Mouse (Mus musculus) myocyte (in vitro differentiated cells): ENCODE data around the gene Cacna2d4. TPM values are rescaled to one million over a fixed set of nuclear protein-coding genes. Genes with fewer than 3 reads are reported as not detected.

Source experiments
- H3K27me3 ChIP-seq: one replicate; pipeline ENCODE4 v1.6.1; 2011; ENCODE audit not compliant: control insufficient read depth, insufficient read depth, insufficient read length
- H3K36me3 ChIP-seq: one replicate; pipeline ENCODE4 v1.6.1; 2011; ENCODE audit not compliant: control insufficient read depth, insufficient read depth
- H3K4me2 ChIP-seq: one replicate; pipeline ENCODE4 v1.6.1; 2011; ENCODE audit warnings: low read depth, control low read depth
- H3K4me3 ChIP-seq: one replicate; pipeline ENCODE4 v1.5.1; 2011; ENCODE audit warnings: mild to moderate bottlenecking, control low read depth, moderate library complexity
- H3K79me2 ChIP-seq: one replicate; pipeline ENCODE4 v1.6.1; 2011; ENCODE audit not compliant: control insufficient read depth, insufficient read depth
- H3ac ChIP-seq: one replicate; pipeline ENCODE4 v1.6.1; 2011; ENCODE audit not compliant: control insufficient read depth, insufficient read length
- CEBPB ChIP-seq: IDR thresholded peaks from 2 replicates; pipeline ENCODE4 v1.6.1; 2011; ENCODE audit warnings: mild to moderate bottlenecking, moderate library complexity; ENCODE audit not compliant: poor library complexity, insufficient read depth, severe bottlenecking
- E2F4 ChIP-seq: IDR thresholded peaks from one replicate; pipeline ENCODE4 v1.6.1; 2011; ENCODE audit warnings: mild to moderate bottlenecking, control low read depth, moderate library complexity; ENCODE audit not compliant: insufficient read depth
- MAX ChIP-seq: IDR thresholded peaks from one replicate; pipeline ENCODE4 v1.6.1; 2011; ENCODE audit warnings: low read depth, mild to moderate bottlenecking, control low read depth
- MYOD1 ChIP-seq, 3 experiments: IDR thresholded peaks; one replicate each; pipeline ENCODE4 v1.6.1; 2011; ENCODE audit warnings: control low read depth in 2 of 3, low read depth in 2 of 3, mild to moderate bottlenecking in 2 of 3, moderate library complexity in 1 of 3; ENCODE audit not compliant: insufficient read length in 2 of 3, control insufficient read depth in 1 of 3
- MYOG ChIP-seq, 3 experiments: IDR thresholded peaks; one replicate each; pipeline ENCODE4 v1.6.1; 2011; ENCODE audit warnings: control low read depth in 2 of 3, low read depth in 2 of 3, mild to moderate bottlenecking in 2 of 3; ENCODE audit not compliant: insufficient read length in 2 of 3, control insufficient read depth in 1 of 3, insufficient read depth in 1 of 3
- POLR2A ChIP-seq: IDR thresholded peaks from one replicate; pipeline ENCODE4 v1.6.1; 2011; ENCODE audit warnings: low read depth, mild to moderate bottlenecking, control low read depth, moderate library complexity; ENCODE audit not compliant: insufficient read length
- POLR2AphosphoS2 ChIP-seq: IDR thresholded peaks from one replicate; pipeline ENCODE4 v1.6.1; 2011; ENCODE audit warnings: low read depth, control low read depth; ENCODE audit not compliant: insufficient read length
- REST ChIP-seq: IDR thresholded peaks from one replicate; pipeline ENCODE4 v1.6.1; 2011; ENCODE audit warnings: mild to moderate bottlenecking, control low read depth, moderate library complexity; ENCODE audit not compliant: insufficient read depth, insufficient read length
- SRF ChIP-seq: IDR thresholded peaks from one replicate; pipeline ENCODE4 v1.6.1; 2011; ENCODE audit warnings: low read depth; ENCODE audit not compliant: control insufficient read depth, insufficient read length
- TCF12 ChIP-seq: IDR thresholded peaks from one replicate; pipeline ENCODE4 v1.6.1; 2011; ENCODE audit warnings: mild to moderate bottlenecking, control low read depth; ENCODE audit not compliant: poor library complexity, insufficient read depth, severe bottlenecking
- TCF3 ChIP-seq: IDR thresholded peaks from one replicate; pipeline ENCODE4 v1.6.1; 2011; ENCODE audit warnings: low read depth, control low read depth; ENCODE audit not compliant: insufficient read length
- USF1 ChIP-seq: IDR thresholded peaks from one replicate; pipeline ENCODE4 v1.6.1; 2011; ENCODE audit warnings: low read depth, mild to moderate bottlenecking, control low read depth, moderate library complexity
- polyA plus RNA-seq: library from polyadenylated mRNA; unstranded; fragments of >200 nt; fragmentation: generic; extraction: Trizol; gene quantifications from one replicate; pipeline ENCODE4 v1.2.1, GENCODE M21; 2012; ENCODE audit warnings: missing spikeins

Gene Cacna2d4
- polyA plus RNA-seq, 1 experiment = not detected

DNA sequence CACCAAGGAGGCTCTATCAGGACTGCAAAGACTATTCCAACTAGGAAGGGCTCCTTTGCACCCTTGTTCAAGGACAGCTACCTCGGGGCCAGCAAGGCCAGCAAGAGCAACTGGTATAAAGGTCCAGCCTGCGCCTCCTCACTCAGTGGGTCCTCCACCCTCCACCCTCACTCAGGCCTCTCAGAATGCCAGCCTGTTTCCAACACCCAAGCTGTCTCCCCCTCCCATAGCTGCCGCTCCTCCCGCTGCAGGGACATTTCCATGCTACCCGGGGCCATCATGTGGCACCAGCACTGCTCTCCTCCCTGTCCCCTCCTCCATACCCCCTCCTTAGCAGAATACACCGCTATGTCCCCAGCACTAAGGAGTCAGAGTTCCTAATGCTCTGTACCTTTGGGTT is 93.6 kb downstream of the Cacna2d4 start:
- no peak overlapping the region for H3K4me3 ChIP-seq
- no peak overlapping the region for H3ac ChIP-seq
- no peak for TF ChIP-seq POLR2AphosphoS2
- no peak for TF ChIP-seq MYOG (IDR thresholded peaks at IDR 0.05; ENCODE audit: control insufficient read depth in 1 of 3, insufficient read depth in 1 of 3, insufficient read length in 2 of 3, low read depth in 2 of 3)
- no peak for TF ChIP-seq USF1
- no peak for TF ChIP-seq MAX
- no peak for TF ChIP-seq CEBPB
- no peak for TF ChIP-seq REST
- no peak for TF ChIP-seq E2F4
- no peak for TF ChIP-seq TCF3
- TF ChIP-seq MYOD1 (IDR thresholded peaks at IDR 0.05; ENCODE audit: control insufficient read depth in 1 of 3, insufficient read length in 2 of 3, low read depth in 2 of 3) = no peak
- no peak for TF ChIP-seq POLR2A
- TF ChIP-seq TCF12 = no peak
- TF ChIP-seq SRF = no peak
- peak overlapping the region; percentile 6 for H3K4me2 ChIP-seq
- no peaks in the 10 kb centered on the region for H3K79me2 ChIP-seq
- H3K27me3 ChIP-seq = peaks cover 44% of the 10 kb centered on the region
- H3K36me3 ChIP-seq = no peaks in the 10 kb centered on the region

- H3K27me3 ChIP-seq = peaks cover 38% of the 10 kb centered on the region
Observed at GRCm38 (mm10) chr6:119330506-119330905, 94.2 kb downstream of the Cacna2d4 start, which contains the start of gene Lrtm2. Lrtm2 (minus strand) TSS chr6:119330766.

GRCm38 (mm10) chr6:119332111-119332510 is 95.8 kb downstream of the Cacna2d4 start:
- peaks cover 37% of the 10 kb centered on the region for H3K27me3 ChIP-seq
- TF ChIP-seq MAX (no peak), POLR2A (no peak), CEBPB (no peak), TCF3 (no peak), SRF (no peak)

More at GRCm38 (mm10) chr6:119330506-119330905, 94.2 kb downstream of the Cacna2d4 start, which contains the start of gene Lrtm2:
- no peak within 1 kb of the TSS for H3ac ChIP-seq
- TF ChIP-seq E2F4 = no peak
- peak in 1 of 3 experiments; percentile 51 for TF ChIP-seq MYOG (IDR thresholded peaks at IDR 0.05; ENCODE audit: control insufficient read depth in 1 of 3, insufficient read depth in 1 of 3, insufficient read length in 2 of 3, low read depth in 2 of 3)
- TF ChIP-seq REST = no peak
- TF ChIP-seq POLR2AphosphoS2 = no peak
- TF ChIP-seq MAX = no peak
- no peak for TF ChIP-seq CEBPB
- no peak for TF ChIP-seq TCF12
- no peak for TF ChIP-seq MYOD1 (IDR thresholded peaks at IDR 0.05; ENCODE audit: control insufficient read depth in 1 of 3, insufficient read length in 2 of 3, low read depth in 2 of 3)
- TF ChIP-seq POLR2A = no peak
- H3K4me2 ChIP-seq = peak within 1 kb of the TSS; percentile 30
- H3K79me2 ChIP-seq = no peaks in the 10 kb centered on the region
- H3K36me3 ChIP-seq = no peaks in the 10 kb centered on the region
- H3K4me3 ChIP-seq = no peak within 1 kb of the TSS

GRCm38 (mm10) chr6:119333202-119333601 is 96.9 kb downstream of the Cacna2d4 start:
- TF ChIP-seq POLR2AphosphoS2 = no peak
- TF ChIP-seq TCF3 = no peak
- TF ChIP-seq REST = no peak
- TF ChIP-seq MYOD1 (IDR thresholded peaks at IDR 0.05; ENCODE audit: control insufficient read depth in 1 of 3, insufficient read length in 2 of 3, low read depth in 2 of 3) = no peak
- TF ChIP-seq CEBPB = no peak
- no peak for TF ChIP-seq MYOG (IDR thresholded peaks at IDR 0.05; ENCODE audit: control insufficient read depth in 1 of 3, insufficient read depth in 1 of 3, insufficient read length in 2 of 3, low read depth in 2 of 3)
- no peak for TF ChIP-seq POLR2A
- no peak for TF ChIP-seq USF1
- TF ChIP-seq E2F4 = no peak
- TF ChIP-seq MAX = no peak
- no peak for TF ChIP-seq SRF
- no peak for TF ChIP-seq TCF12
- Histone ChIP-seq H3K36me3 (no peaks in the 10 kb centered on the region), H3K4me2 (peak overlapping the region; percentile 39), H3K79me2 (no peaks in the 10 kb centered on the region), H3K4me3 (no peak overlapping the region), H3K27me3 (peaks cover 27% of the 10 kb centered on the region), H3ac (no peak overlapping the region)

More at GRCm38 (mm10) chr6:119332111-119332510, 95.8 kb downstream of the Cacna2d4 start:
- no peak overlapping the region for H3K4me3 ChIP-seq
- H3K36me3 ChIP-seq = no peaks in the 10 kb centered on the region
- H3K4me2 ChIP-seq = no peak overlapping the region
- H3ac ChIP-seq = no peak overlapping the region
- no peaks in the 10 kb centered on the region for H3K79me2 ChIP-seq

- Histone ChIP-seq H3K36me3 (no peaks in the 10 kb centered on the region), H3K27me3 (peaks cover 27% of the 10 kb centered on the region), H3ac (no peak overlapping the region), H3K4me3 (no peak overlapping the region), H3K4me2 (no peak overlapping the region), H3K79me2 (no peaks in the 10 kb centered on the region)
- TF ChIP-seq TCF12 (no peak), USF1 (no peak), MYOG (IDR thresholded peaks at IDR 0.05; ENCODE audit: control insufficient read depth in 1 of 3, insufficient read depth in 1 of 3, insufficient read length in 2 of 3, low read depth in 2 of 3) (no peak), POLR2A (no peak), SRF (no peak), E2F4 (no peak), MAX (no peak), POLR2AphosphoS2 (no peak), CEBPB (no peak), REST (no peak), MYOD1 (IDR thresholded peaks at IDR 0.05; ENCODE audit: control insufficient read depth in 1 of 3, insufficient read length in 2 of 3, low read depth in 2 of 3) (no peak), TCF3 (no peak)
Observed at GRCm38 (mm10) chr6:119333831-119334230, 97.5 kb downstream of the Cacna2d4 start.
